Mouse (Mus musculus) stomach, embryonic 14.5 days (tissue): ENCODE results near the gene Mcrip2. TPM values are rescaled to one million over a fixed set of nuclear protein-coding genes. Genes with fewer than 3 reads are reported as not detected.
A peak's percentile ranks its signal among the peaks of the same experiment; 100 is the strongest.

ENCODE experiments used
- ATAC-seq: fragments of 200-750 bp; cut with Nextera tagmentation; 2 replicates; pipeline ENCODE4 v1.8.0; 2017; ENCODE audit warnings: low read depth, moderate TSS enrichment; ENCODE audit not compliant: insufficient number of reproducible peaks, insufficient read depth, low FRiP score
- H3K27ac ChIP-seq: fragments of 300-500 bp; sonication (generic); 2 replicates; pipeline ENCODE4 v1.5.1; 2014; ENCODE audit warnings: mild to moderate bottlenecking, low read length, moderate library complexity, mixed read lengths
- H3K27me3 ChIP-seq: fragments of 300-500 bp; sonication (generic); 2 replicates; pipeline ENCODE4 v1.6.1; 2014; ENCODE audit warnings: low read length, control low read depth, mixed read lengths; ENCODE audit not compliant: control insufficient read depth, insufficient read depth
- H3K36me3 ChIP-seq: fragments of 300-500 bp; sonication (generic); 2 replicates; pipeline ENCODE4 v1.6.1; 2014; ENCODE audit warnings: mild to moderate bottlenecking, control low read depth, low read length, moderate library complexity, mixed read lengths; ENCODE audit not compliant: control insufficient read depth, insufficient read depth
- H3K4me1 ChIP-seq: fragments of 300-500 bp; sonication (generic); 2 replicates; pipeline ENCODE4 v1.6.1; 2014; ENCODE audit warnings: low read length, control low read depth, mixed read lengths; ENCODE audit not compliant: control insufficient read depth, insufficient read depth
- H3K4me2 ChIP-seq: fragments of 300-500 bp; sonication (generic); replicated peaks from 2 replicates; pipeline ENCODE4 v1.6.1; 2014; ENCODE audit warnings: low read depth, low read length, control low read depth
- H3K4me3 ChIP-seq: fragments of 300-500 bp; sonication (generic); 2 replicates; pipeline ENCODE4 v1.5.1; 2014; ENCODE audit warnings: low read depth, low read length, control low read depth
- H3K9ac ChIP-seq: fragments of 300-500 bp; sonication (generic); replicated peaks from 2 replicates; pipeline ENCODE4 v1.6.1; 2014; ENCODE audit warnings: low read depth, mild to moderate bottlenecking, control low read depth, low read length, moderate library complexity, mixed read lengths
- H3K9me3 ChIP-seq: fragments of 300-500 bp; sonication (generic); 2 replicates; pipeline ENCODE4 v1.6.1; 2016; ENCODE audit warnings: low read depth, low read length, control low read depth; ENCODE audit not compliant: control insufficient read depth
- WGBS: fragments of 180-500 bp; shearing (Covaris S2); extraction: QIAGEN DNeasy Blood & Tissue Kit; methylation state at CpG from one replicate; pipeline ENCODE4 v1.1.7; 2014; 5-methylcytosine and 5-hydroxymethylcytosine counted together
- polyA plus RNA-seq: library from polyadenylated mRNA; unstranded; fragments of >200 nt; fragmentation: Nextera tagmentation; extraction: Ambion mirVana; gene quantifications from 2 replicates; pipeline ENCODE4 v1.2.1, GENCODE M21; 2014

Gene Mcrip2
- polyA plus RNA-seq, 1 experiment from 2014 or later = 23.3 TPM

DNA sequence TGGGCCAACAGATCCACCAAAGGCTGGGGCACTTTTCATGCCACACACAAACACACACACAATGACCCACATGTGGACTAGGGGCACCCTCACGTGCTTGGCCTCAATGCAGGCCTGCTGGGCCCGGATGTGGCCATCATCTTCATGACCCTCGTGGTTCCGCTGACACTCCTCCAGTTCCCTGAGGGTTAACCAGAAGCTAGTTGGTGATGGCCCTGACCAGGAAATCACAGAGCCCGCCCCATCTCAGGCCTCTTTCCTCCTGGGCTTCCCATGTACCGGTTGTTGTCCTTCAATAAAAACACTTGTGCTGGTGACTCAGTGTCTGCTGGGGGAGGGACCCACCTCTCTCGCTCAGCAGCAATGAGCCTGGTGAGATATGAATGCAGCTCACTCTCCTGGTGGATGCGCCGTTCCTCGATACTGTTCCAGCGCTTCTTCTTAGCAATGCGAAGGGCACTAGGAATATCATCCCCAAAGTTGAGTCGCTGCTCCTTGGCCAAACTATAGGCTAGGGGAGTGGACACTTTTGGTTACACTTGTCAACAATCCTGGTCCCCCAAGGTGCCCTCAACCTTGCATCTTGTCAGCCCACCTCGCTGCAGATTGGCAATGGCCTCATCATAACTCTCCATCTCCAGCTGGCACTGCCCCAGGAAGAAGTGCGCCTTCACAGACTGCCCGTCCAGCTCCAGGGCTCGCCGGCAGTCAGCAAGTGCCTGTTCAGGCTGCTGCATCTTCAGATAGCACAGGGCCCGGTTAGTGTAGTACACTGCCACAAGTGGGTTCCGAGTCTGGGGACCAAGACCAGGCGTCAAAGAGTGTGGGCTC is 36.9 kb downstream of the Mcrip2 start:
- Histone ChIP-seq H3K36me3 (peaks cover 28% of the 10 kb centered on the region), H3K4me3 (peak overlapping the region; percentile 81), H3K4me2 (peak overlapping the region; percentile 99), H3K9me3 (no peaks in the 10 kb centered on the region), H3K27ac (peak overlapping the region; percentile 88), H3K4me1 (peaks cover 50% of the 10 kb centered on the region), H3K9ac (peak overlapping the region; percentile 74), H3K27me3 (no peaks in the 10 kb centered on the region)
- 55% methylated on average over 21 of the region's 21 CpGs for WGBS
- ATAC-seq = no peak

DNA sequence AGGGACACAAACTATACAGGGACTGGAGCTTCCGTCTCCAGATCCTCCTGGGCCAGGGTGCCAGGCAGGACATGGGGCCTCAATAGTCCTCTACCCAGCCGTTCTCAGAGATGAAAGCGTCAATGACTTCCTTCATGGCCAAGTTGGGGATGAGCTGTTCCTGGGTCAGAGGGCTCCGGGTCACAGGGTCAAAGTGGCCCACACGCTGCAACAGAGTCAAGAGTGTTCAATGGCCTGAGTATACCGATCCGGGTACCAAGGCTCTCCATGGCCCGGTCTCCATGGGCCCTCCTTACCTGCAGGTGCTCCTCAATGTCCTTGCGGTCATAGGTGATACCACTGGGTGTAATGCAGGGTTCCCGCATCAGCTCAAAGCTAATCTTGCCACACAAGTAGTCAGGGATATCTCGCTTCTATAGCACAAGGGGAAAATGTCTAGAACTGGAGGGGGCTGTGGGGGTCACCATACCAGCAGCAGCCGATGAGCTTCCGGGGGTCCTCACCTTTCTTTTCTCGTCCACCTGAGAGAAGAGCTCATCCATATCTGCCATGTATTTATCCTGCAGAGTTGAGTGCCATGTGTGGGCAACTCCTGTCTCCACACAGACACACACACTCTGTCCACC is 37.6 kb downstream of the Mcrip2 start:
- Histone ChIP-seq H3K4me2 (peak overlapping the region; percentile 99; the same call in 1 of the 2 replicates), H3K36me3 (peaks cover 36% of the 10 kb centered on the region), H3K9ac (no peak overlapping the region), H3K27ac (no peak overlapping the region), H3K4me1 (peaks cover 43% of the 10 kb centered on the region), H3K9me3 (no peaks in the 10 kb centered on the region), H3K27me3 (no peaks in the 10 kb centered on the region), H3K4me3 (peak overlapping the region; percentile 81; the same call in 1 of the 2 replicates)
- 83% methylated on average over 14 of the region's 14 CpGs for WGBS
- no peak for ATAC-seq

DNA sequence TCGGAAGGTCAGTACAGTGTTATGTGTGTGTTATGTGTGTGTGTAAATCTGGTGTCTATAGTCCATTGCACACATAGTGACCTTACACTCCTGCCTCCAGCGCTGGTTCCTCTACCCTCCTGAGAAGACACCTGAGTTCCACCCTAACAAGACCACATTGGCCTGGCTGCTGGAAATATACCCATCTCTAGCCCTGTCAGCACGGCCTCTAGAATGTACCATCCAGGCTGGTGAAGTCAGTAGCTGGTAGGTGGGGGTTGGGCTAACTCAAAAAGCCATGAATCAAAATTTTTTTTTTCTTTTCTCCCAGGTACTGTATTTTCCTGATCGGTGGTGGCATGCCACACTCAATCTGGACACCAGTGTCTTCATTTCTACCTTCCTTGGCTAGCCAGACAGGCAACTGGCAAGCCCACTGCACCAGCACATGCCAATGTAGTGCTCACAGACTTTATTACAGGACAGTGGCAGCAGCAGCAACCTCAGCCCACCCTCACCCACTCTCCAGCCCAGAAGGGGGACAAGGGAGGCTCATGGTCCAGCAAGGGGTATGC is 38.3 kb downstream of the Mcrip2 start:
- 77% methylated on average over 4 of the region's 4 CpGs for WGBS
- Histone ChIP-seq H3K9me3 (no peaks in the 10 kb centered on the region), H3K4me2 (peak overlapping the region; percentile 91), H3K4me3 (no peak overlapping the region), H3K36me3 (peaks cover 38% of the 10 kb centered on the region), H3K27ac (no peak overlapping the region), H3K9ac (no peak overlapping the region), H3K27me3 (no peaks in the 10 kb centered on the region), H3K4me1 (peaks cover 38% of the 10 kb centered on the region)
- ATAC-seq = no peak

DNA sequence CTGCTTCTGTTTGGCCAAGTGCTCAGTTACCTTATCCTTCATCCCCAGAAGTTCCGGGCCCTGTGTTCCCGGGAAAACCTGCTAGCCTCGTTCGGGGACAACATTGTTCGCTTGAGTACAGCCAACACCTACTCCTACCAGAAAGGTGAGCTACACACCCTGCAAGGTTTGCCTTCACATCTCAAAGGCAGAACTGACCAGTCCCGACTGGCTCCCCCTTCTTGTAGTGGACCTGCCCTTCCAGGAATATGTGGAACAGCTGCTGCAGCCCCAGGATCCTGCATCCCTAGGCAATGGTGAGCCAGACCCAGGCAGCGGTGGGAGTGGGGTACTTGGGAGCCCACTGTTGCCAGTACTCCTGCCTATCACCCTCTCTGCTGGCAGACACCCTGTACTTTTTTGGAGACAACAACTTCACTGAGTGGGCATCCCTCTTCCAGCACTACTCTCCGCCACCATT is 39.0 kb downstream of the Mcrip2 start:
- Histone ChIP-seq H3K4me1 (peaks cover 35% of the 10 kb centered on the region), H3K36me3 (peaks cover 34% of the 10 kb centered on the region)

DNA sequence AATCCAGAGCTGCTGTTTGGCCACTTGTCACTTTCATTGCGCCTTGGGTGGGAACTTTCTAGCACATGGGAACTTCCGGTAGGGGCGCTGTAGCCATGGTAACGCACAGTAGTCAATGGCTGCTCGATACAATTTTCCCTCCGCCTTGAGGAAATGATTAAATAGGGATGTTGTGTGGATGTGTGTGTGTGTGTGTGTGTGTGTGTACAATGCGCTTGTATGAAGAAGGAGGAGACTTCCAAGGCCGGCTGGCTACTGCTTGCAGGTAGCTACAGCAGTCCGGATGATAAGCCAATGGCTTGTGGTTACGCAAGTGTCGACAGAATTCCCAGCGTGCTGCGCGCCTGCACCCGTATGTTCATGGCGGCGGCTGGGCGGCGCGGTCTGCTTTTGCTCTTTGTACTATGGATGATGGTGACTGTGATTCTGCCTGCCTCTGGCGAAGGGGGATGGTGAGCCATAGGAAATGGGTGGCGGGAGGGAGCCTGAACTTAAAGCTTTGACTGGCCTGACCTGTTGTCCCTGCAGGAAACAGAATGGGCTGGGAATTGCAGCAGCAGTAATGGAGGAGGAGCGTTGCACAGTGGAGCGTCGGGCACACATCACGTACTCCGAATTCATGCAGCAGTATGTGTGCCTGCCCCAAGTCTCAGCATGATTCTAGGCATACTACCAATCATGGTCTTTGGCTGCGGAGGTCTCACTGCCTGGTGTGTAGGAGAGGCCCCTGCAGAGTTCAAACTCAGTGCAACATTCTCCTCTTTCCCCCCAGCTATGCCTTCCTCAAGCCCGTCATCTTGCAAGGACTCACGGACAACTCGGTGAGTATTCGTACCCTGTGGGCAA is 39.6 kb downstream of the Mcrip2 start, which contains the start of gene Jmjd8:
TSS of gene Jmjd8 (plus strand) at position 156 of the 846 bp plus-strand sequence.
- WGBS = under 1% methylated on average over 32 of the region's 32 CpGs
- H3K4me1 ChIP-seq = peaks cover 35% of the 10 kb centered on the region
- H3K9me3 ChIP-seq = no peaks in the 10 kb centered on the region
- peak within 1 kb of the TSS; percentile 59 for H3K4me3 ChIP-seq
- peak within 1 kb of the TSS; percentile 91 for H3K4me2 ChIP-seq
- no peaks in the 10 kb centered on the region for H3K27me3 ChIP-seq
- H3K36me3 ChIP-seq = peaks cover 34% of the 10 kb centered on the region
- H3K27ac ChIP-seq = peak within 1 kb of the TSS; percentile 88
- ATAC-seq = peak; percentile 25; the same call in 1 of the 2 replicates
- peak within 1 kb of the TSS; percentile 60 for H3K9ac ChIP-seq

More for the DNA sequence above, 39.0 kb downstream of the Mcrip2 start:
- no peaks in the 10 kb centered on the region for H3K9me3 ChIP-seq
- peak overlapping the region; percentile 91 for H3K4me2 ChIP-seq
- H3K27ac ChIP-seq = peak overlapping the region; percentile 88
- H3K27me3 ChIP-seq = no peaks in the 10 kb centered on the region
- WGBS = 30% methylated on average over 8 of the region's 8 CpGs
- ATAC-seq = no peak
- H3K4me3 ChIP-seq = peak overlapping the region; percentile 59
- H3K9ac ChIP-seq = peak overlapping the region; percentile 60

DNA sequence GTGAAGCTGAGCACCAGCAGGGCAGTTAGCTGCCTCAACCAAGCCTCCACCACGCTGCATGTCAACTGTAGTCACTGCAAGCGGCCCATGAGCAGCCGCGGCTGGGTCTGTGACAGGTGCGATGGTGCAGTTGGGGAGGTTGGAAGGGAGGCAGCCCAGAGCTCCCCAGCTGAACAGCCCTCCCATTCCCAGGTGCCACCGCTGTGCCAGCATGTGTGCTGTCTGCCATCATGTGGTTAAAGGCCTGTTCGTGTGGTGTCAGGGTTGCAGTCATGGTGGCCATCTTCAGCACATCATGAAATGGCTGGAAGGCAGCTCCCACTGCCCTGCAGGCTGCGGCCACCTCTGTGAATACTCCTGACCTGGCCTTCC is 40.4 kb downstream of the Mcrip2 start:
- ATAC-seq = no peak
- Histone ChIP-seq H3K9ac (no peak overlapping the region), H3K4me3 (peak overlapping the region; percentile 59), H3K4me1 (peaks cover 36% of the 10 kb centered on the region), H3K4me2 (peak overlapping the region; percentile 91), H3K9me3 (no peaks in the 10 kb centered on the region), H3K36me3 (peaks cover 34% of the 10 kb centered on the region), H3K27me3 (no peaks in the 10 kb centered on the region), H3K27ac (peak overlapping the region; percentile 88; the same call in 1 of the 2 replicates)
- WGBS = 80% methylated on average over 8 of the region's 8 CpGs

DNA sequence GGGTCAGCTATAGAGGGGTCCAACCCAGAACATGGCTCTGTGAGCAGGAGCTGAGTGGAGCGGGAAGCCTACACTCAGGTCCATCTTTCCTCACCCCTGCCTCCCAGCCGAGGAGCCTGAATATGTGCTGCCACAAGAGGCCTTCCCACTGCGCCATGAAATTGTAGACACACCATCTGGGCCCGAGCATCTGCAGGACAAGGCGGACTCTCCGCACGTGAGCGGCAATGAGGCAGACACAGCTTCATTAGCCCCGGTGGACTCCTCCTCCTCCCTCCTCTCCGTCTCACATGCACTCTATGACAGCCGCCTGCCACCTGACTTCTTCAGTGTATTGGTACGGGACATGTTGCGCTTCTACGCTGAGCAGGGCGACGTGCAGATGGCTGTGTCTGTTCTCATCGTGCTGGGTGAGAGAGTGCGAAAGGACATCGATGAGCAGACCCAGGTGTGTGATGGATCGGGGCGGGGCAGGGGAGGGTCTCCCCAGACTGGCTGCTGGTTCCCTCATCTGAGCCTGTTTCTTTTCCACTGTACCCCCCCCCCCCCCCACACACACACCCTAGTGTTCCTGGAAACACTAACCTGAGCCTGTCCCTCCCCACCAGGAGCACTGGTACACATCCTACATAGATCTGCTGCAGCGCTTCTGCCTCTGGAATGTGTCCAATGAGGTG is 40.9 kb downstream of the Mcrip2 start:
- no peak overlapping the region; the same call in 1 of the 2 replicates for H3K4me3 ChIP-seq
- H3K36me3 ChIP-seq = peaks cover 34% of the 10 kb centered on the region
- no peak overlapping the region for H3K9ac ChIP-seq
- peaks cover 36% of the 10 kb centered on the region for H3K4me1 ChIP-seq
- no peak for ATAC-seq
- H3K4me2 ChIP-seq = no peak overlapping the region
- no peak overlapping the region for H3K27ac ChIP-seq
- whole genome bisulfite sequencing = 90% methylated on average over 20 of the region's 22 CpGs
- H3K9me3 ChIP-seq = no peaks in the 10 kb centered on the region
- H3K27me3 ChIP-seq = no peaks in the 10 kb centered on the region
